Mouse (Mus musculus) pancreas, adult 10 weeks (tissue): ENCODE results near the gene Krt71. TPM values are rescaled to one million over a fixed set of nuclear protein-coding genes. Genes with fewer than 3 reads are reported as not detected.

Experiments
- polyA plus RNA-seq: library from polyadenylated mRNA; stranded (reverse); fragments of 350-450 nt; fragmentation: Illumina TruSeq; extraction: RNeasy Lipid Tissue Mini Kit (QIAGEN cat#74804); gene quantifications from one replicate; pipeline ENCODE4 v1.2.3, GENCODE M21; 2015; ENCODE audit warnings: low read depth, low replicate concordance; ENCODE audit not compliant: insufficient read depth

The Krt71 gene
- polyA plus RNA-seq, result not detected

DNA sequence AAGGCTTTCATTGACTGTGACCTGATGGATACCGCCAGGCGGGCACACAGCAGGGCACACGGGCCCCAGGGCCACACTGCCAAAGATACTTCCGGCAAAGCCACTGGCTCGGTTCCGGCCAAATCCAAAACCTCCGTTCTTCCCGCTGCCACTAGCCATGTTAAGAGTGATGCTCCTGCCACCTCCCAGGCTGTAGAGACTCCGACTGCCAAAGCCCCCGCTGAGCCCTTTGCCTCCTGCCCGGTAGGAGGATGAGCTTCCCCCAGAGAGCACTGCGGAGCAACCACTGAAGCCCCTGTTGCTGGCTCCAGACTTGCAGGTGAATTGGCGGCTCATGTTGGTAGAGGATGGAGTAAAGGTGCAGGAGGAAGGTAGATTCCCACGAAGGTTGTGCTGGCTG, at the start of gene Krt71:
Gene Krt71, minus strand, starts transcription at position 399 of the 400 bp plus-strand sequence.

DNA sequence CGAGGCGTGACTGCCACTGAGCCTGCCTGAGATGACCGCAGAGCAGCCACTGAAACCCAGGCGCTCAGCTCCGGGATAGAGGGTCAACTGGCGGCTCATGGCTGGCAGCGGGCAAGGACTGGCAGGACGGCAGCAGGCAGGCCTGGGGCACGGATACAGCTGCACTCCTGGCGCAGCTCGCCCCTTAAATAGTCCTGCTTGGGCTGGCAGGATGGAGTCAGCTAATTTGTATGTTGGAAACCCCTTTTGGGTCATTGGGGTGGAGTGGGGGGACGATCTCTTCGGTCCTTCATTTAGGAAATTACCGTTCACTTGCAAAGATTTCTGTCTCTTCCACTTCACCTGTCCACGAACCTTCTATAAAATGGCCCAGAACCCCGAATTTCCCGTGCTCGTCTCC, 43.5 kb upstream of the Krt71 start, which contains the start of gene Krt72:
Gene Krt72, minus strand, starts transcription at position 101 of the 400 bp plus-strand sequence.

GRCm38 (mm10) chr15:101712720-101713119, 30.2 kb downstream of the Krt71 start, which contains the start of gene Krt5:
Gene Krt5 (minus strand): TSS chr15:101712898.

DNA sequence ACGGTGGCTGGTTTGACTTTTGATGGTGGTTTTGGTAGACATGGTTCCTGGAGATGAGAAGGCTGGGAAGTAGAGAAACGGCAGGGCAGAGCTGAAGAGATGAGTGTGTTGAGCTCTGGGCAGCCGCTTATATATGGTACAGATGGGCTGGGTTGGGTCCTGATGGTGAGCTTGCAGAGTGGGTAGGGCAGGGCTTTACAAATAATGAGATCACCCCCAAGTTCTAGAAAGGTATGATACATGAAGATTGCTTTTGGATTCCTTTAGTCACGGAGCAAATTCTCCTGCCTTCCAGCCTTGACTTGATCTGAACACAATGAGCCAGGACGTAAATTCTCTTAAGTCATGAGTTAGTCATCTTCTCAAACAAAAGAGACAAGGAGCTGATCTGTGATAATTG, 48.7 kb downstream of the Krt71 start, which contains the start of gene Krt6a:
Gene Krt6a, minus strand, starts transcription at position 101 of the 400 bp plus-strand sequence.

Other genes starting within 250 kb of the Krt71 start
- not detected for gene Gm49425, start 225.8 kb downstream of the Krt71 start, polyA plus RNA-seq
- gene Krt84, start 210.3 kb downstream of the Krt71 start, polyA plus RNA-seq, result not detected
- not detected for gene Krt82, start 192.4 kb downstream of the Krt71 start, polyA plus RNA-seq
- not detected for gene Krt90, start 180.2 kb downstream of the Krt71 start, polyA plus RNA-seq
- gene Krt75, start 169.2 kb downstream of the Krt71 start, polyA plus RNA-seq, result not detected
- not detected for gene Gm5414, start 114.9 kb downstream of the Krt71 start, polyA plus RNA-seq
- not detected for gene Gm5478, start 95.7 kb downstream of the Krt71 start, polyA plus RNA-seq
- gene Krt6b, start 62.8 kb downstream of the Krt71 start, polyA plus RNA-seq, result not detected
- not detected for gene Krt6a, start 48.8 kb downstream of the Krt71 start, polyA plus RNA-seq
- gene Krt5, start 30.2 kb downstream of the Krt71 start, polyA plus RNA-seq, result not detected
- gene Krt72, start 43.4 kb upstream of the Krt71 start, polyA plus RNA-seq, result not detected
- gene Krt73, start 59.2 kb upstream of the Krt71 start, polyA plus RNA-seq, result not detected
- not detected for gene Krt2, start 75.1 kb upstream of the Krt71 start, polyA plus RNA-seq
- gene Krt1, start 107.7 kb upstream of the Krt71 start, polyA plus RNA-seq, result not detected
- not detected for gene Krt77, start 126.6 kb upstream of the Krt71 start, polyA plus RNA-seq
- 0.35 TPM for gene Krt76, start 149.8 kb upstream of the Krt71 start, polyA plus RNA-seq
- gene Krt4, start 181.6 kb upstream of the Krt71 start, polyA plus RNA-seq, result not detected
- gene Krt79, start 197.2 kb upstream of the Krt71 start, polyA plus RNA-seq, result not detected
- gene Krt78, start 211.2 kb upstream of the Krt71 start, polyA plus RNA-seq, result not detected